Mouse (Mus musculus) bone marrow, adult 2 months (tissue): ENCODE data around the gene Wfdc3. TPM values are rescaled to one million over a fixed set of nuclear protein-coding genes. Genes with fewer than 3 reads are reported as not detected.

Experiments used
- H3K27ac ChIP-seq: fragments of 200-500 bp; 2 replicates; pipeline ENCODE4 v1.5.1; 2012; ENCODE audit warnings: low read depth, mild to moderate bottlenecking, control low read depth, inconsistent platforms, low read length; ENCODE audit not compliant: control insufficient read depth, poor library complexity, insufficient read depth
- H3K4me1 ChIP-seq: fragments of 200-500 bp; 2 replicates; pipeline ENCODE4 v1.6.1; 2011; ENCODE audit warnings: low read length; ENCODE audit not compliant: control insufficient read depth, insufficient read depth
- H3K4me3 ChIP-seq: fragments of 200-500 bp; replicated peaks from 2 replicates; pipeline ENCODE3; 2011; ENCODE audit warnings: mild to moderate bottlenecking, low read depth, low read length, control low read depth; ENCODE audit not compliant: control insufficient read depth
- CTCF ChIP-seq: fragments of 200-500 bp; IDR thresholded peaks from 2 replicates; pipeline ENCODE4 v1.5.1; 2011; ENCODE audit warnings: low read length, control low read depth; ENCODE audit not compliant: control insufficient read depth, insufficient read depth
- POLR2A ChIP-seq: fragments of 200-500 bp; IDR thresholded peaks from 2 replicates; pipeline ENCODE4 v1.6.1; 2011; ENCODE audit warnings: low read depth, mild to moderate bottlenecking, control low read depth, low read length, borderline replicate concordance; ENCODE audit not compliant: control insufficient read depth
- WGBS: fragments of 180-500 bp; shearing (Covaris S2); methylation state at CpG from one replicate; pipeline ENCODE4 v1.1.7; 2018; 5-methylcytosine and 5-hydroxymethylcytosine counted together
- polyA plus RNA-seq: library from polyadenylated mRNA; stranded (reverse); fragments of >200 nt; gene quantifications from 2 replicates; pipeline ENCODE4 v1.2.4, GENCODE M21; 2011; ENCODE audit warnings: low replicate concordance; ENCODE audit not compliant: missing spikeins, insufficient read depth, insufficient read length

The Wfdc3 gene
- polyA plus RNA-seq, 1 experiment = 2.2 TPM

DNA sequence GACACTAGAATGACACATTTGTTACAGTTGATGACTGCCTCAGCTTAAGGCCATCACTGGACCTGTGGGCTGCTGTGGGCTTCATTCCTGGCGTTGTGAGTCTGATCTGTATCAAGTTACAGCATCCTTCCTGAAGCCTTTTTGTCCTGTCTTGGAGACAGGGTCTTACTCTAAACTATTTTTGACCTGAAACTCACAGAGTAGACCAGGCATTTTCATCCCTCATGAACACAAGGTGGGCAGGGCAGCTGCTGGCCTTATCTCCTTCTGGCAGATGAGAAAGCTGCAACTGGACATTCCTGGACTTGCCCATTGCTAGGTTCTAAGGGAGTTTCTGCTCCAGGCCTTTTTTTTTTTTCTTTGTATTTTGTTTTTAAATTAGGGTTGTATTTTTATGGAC is 13.0 kb upstream of the Wfdc3 start:
- WGBS = 74% methylated on average over 1 of the region's 1 CpGs
- TF ChIP-seq POLR2A = no peak
- no peak for TF ChIP-seq CTCF
- Histone ChIP-seq H3K4me3 (no peak overlapping the region), H3K4me1 (peaks cover 6% of the 10 kb centered on the region; the same call in 1 of the 2 replicates), H3K27ac (peak overlapping the region; percentile 75)

DNA sequence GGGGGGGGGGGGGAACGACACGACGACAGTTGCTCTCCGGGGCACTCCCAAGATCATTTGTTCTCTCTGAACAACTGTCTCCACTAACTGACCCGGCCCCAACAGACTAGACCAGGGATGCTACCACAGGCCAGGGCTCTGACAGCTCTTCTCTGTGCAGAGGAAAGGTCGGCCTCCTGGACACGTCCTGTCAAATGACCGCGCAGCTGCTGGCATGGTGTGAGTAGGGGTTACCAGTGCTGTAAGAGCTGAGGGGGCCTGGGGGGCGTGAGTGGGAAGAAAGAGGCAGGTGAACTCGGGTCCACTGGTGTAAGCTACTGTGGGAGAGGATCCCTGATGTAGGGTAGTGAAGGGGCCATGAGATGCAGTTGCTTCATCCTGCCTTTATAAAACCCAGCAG is 12.1 kb upstream of the Wfdc3 start:
- TF ChIP-seq POLR2A = no peak
- no peak for TF ChIP-seq CTCF
- Histone ChIP-seq H3K4me1 (peaks cover 6% of the 10 kb centered on the region; the same call in 1 of the 2 replicates), H3K4me3 (no peak overlapping the region), H3K27ac (peak overlapping the region; percentile 59)
- 94% methylated on average over 11 of the region's 11 CpGs for WGBS

DNA sequence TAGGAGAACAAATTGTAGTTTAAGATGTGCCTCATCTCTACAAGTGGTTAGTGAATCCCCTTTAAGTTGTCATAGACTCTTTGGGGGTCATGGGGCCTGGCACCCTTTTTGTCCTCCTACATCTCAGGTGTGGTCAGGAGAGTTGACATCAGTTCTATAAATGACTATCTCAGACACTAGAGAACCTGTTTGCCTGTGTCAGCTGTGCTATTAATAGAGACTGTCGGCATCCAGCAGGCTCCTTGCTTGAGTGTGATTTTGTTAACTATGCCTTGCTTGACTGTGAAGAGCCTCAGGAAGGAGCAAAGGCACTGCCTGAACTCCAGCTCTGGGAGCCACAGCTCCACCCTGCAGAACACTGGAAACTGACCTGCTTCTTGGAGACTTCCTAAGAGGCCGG is 9.1 kb upstream of the Wfdc3 start:
- Histone ChIP-seq H3K27ac (no peak overlapping the region), H3K4me1 (peaks cover 2% of the 10 kb centered on the region; the same call in 1 of the 2 replicates), H3K4me3 (no peak overlapping the region)
- WGBS = 83% methylated on average over 2 of the region's 2 CpGs
- no peak for TF ChIP-seq POLR2A
- no peak for TF ChIP-seq CTCF

DNA sequence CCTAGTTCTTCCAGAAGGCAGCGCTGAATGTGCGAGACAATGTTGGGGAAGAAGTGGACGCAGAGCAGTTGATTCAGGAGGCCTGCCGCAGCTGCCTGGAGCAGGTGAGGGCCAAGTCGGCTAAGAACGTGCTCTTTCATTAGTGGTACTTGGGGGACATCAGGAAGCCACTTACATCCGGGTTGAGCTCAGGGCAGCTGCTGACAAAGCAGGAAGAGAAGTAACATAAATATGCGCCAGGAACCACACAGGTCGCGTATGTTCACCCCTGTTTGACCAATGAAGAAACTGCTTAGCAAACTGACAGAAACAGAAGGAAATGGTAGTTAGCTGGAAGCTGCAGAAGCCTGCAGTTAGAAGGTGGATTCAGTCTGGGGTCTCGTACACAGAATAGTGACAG is 8.4 kb upstream of the Wfdc3 start:
- H3K4me3 ChIP-seq = no peak overlapping the region
- 0 out of 2 replicates have a peak overlapping the region, but pooled peaks have one; percentile 1 for H3K27ac ChIP-seq
- no peaks in the 10 kb centered on the region; the same call in 1 of the 2 replicates for H3K4me1 ChIP-seq
- WGBS = 23% methylated on average over 11 of the region's 11 CpGs
- TF ChIP-seq CTCF (no peak), POLR2A (no peak)

DNA sequence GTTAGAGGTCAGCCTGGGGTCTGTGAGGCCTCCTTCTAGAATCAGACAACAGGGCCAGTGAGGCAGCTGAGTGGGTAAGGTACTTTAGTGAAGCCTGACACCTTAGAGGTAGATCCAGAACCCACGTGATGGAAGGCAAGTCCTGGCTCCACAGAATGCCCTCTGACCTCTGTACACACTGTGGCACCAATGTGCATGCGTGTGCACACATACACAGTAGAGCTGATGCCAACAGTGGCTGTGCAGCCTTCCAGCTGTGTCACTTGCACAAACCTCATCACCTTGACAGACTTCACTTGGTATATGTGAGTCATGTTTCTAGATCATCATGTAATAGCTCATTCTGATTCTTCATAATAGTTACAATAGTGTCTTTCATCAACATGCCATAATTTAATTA is 6.7 kb upstream of the Wfdc3 start:
- TF ChIP-seq CTCF (no peak), POLR2A (no peak)
- Histone ChIP-seq H3K27ac (no peak overlapping the region), H3K4me1 (no peaks in the 10 kb centered on the region; the same call in 1 of the 2 replicates), H3K4me3 (no peak overlapping the region)
- 94% methylated on average over 2 of the region's 2 CpGs for WGBS

DNA sequence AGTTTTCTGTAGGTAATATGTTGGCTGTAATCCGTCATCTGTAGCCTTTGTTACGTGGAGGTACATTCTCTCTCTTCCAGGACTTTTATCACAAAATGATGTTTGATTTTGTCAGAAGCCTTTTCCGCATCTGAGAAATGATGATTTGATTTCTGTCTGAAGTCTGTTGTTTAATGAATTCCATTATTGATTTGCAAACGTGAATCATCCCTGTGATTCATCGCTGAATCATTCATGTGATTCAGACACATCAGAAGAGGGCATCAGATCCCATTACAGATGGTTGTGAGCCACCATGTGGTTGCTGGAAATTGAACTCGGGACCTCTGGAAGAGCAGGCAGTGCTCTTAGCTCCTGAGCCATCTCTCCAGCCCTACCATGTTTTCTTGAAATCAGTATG is 3.3 kb upstream of the Wfdc3 start:
- TF ChIP-seq POLR2A = no peak
- no peak for TF ChIP-seq CTCF
- WGBS = 88% methylated on average over 6 of the region's 6 CpGs
- Histone ChIP-seq H3K27ac (no peak overlapping the region), H3K4me3 (no peak overlapping the region), H3K4me1 (peaks cover 5% of the 10 kb centered on the region; the same call in 1 of the 2 replicates)

DNA sequence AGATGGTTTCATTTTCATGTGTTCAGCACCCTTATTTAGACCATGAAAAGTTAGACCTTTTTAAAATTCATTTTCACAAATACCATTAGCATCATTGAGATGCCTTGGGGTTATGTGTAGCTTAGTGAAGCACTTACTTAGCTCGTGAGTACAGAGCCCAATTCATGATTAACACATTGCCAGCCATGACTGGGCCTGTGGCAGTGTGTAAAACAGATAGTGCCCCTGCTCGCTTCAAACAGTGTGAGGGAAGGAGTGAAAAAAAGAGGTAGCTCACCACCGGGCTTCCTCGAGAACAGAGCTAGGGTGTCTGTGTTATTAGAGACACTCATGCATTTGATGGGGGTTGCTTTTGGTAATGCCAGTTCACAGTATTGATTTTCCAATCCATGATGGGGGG is 2.5 kb upstream of the Wfdc3 start:
- H3K4me1 ChIP-seq = peaks cover 5% of the 10 kb centered on the region; the same call in 1 of the 2 replicates
- no peak overlapping the region for H3K4me3 ChIP-seq
- H3K27ac ChIP-seq = no peak overlapping the region
- 76% methylated on average over 4 of the region's 4 CpGs for WGBS
- TF ChIP-seq POLR2A (no peak), CTCF (no peak)

DNA sequence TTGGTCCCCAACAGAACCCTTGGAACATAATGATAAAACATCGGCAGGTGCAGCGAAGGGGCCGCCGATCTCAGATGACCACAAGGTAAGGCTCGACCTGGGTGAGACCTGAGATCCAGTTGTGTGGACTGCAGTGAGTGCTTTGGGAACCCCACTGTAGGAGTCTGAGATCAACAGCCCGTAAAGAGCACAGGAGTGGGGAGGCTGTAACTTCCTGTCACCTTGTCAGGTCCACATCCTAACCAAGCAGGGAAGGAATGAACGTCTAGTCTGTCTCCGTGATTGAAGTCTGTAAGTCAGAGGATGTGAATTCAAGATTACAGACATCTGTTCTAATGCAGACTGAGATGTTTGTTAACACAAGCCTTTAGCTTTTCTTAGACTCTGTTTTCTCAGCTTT is 962 bp upstream of the Wfdc3 start:
- Histone ChIP-seq H3K4me1 (peaks cover 5% of the 10 kb centered on the region; the same call in 1 of the 2 replicates), H3K27ac (peak overlapping the region; percentile 88), H3K4me3 (peak overlapping the region; percentile 100)
- TF ChIP-seq POLR2A (no peak), CTCF (no peak)
- WGBS = 30% methylated on average over 8 of the region's 8 CpGs

DNA sequence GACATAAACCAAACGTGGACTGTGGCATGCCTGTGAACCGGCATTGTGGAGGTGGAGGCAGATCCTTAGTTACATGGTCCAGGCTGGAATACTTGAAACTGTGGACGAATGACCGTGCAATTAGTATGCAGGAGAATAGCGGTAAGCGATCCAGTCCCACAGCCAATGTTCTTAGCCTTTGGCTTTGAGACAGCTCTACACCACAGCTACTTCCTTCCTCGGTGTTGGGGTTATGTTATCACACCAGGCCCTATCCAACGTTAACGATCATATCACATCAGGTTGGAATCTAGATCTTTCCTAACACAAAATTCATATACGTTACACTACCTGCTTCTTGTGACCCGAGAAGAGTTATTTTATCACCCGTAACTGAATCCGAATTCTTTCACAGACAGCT is 744 bp downstream of the Wfdc3 start:
- H3K4me3 ChIP-seq = peak overlapping the region; percentile 45
- peaks cover 5% of the 10 kb centered on the region; the same call in 1 of the 2 replicates for H3K4me1 ChIP-seq

More for the DNA sequence above, 744 bp downstream of the Wfdc3 start:
- no peak overlapping the region for H3K27ac ChIP-seq
- no peak for TF ChIP-seq CTCF
- TF ChIP-seq POLR2A = no peak
- WGBS = 13% methylated on average over 13 of the region's 13 CpGs
